Mouse (Mus musculus): ENCODE measurements around the gene Cpeb3.

DNA sequence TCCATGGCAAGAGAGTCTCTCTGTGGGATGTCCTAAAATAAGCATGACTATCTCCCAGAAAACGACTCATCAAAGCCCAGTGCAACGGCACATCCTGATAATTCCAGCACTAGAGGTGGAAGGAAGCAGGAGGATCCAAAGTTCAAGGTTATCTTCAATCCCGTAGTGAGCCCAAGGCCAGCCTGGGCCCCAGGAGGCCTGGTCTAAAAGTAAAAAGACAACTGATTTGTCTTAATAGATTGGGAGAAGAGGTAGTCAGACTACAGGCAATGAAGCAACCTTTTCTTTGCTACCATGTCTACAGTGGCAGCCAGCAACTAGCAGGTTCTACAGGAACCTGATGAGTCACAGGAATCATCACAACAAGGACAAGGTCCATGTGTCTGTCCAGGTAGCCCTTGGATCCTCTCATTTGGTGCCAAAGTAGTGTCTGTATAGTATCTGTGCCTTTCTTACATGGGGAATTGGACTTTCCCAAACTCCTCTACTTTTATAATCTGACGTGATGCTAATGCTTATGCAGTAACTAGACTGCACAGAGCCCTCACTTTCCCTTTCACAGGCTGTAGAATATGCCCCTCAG, 19.9 kb downstream of the Cpeb3 start:
- no peak for TF ChIP-seq CTCF (IDR thresholded peaks at IDR 0.05; ENCODE audit: insufficient read depth, low read depth, low read length)
- no peak for TF ChIP-seq POLR2A (IDR thresholded peaks at IDR 0.05; ENCODE audit: insufficient read depth, low read depth, low read length)
